ENCODE assay signal across 8 mouse cellular contexts in the genomic region with DNA sequence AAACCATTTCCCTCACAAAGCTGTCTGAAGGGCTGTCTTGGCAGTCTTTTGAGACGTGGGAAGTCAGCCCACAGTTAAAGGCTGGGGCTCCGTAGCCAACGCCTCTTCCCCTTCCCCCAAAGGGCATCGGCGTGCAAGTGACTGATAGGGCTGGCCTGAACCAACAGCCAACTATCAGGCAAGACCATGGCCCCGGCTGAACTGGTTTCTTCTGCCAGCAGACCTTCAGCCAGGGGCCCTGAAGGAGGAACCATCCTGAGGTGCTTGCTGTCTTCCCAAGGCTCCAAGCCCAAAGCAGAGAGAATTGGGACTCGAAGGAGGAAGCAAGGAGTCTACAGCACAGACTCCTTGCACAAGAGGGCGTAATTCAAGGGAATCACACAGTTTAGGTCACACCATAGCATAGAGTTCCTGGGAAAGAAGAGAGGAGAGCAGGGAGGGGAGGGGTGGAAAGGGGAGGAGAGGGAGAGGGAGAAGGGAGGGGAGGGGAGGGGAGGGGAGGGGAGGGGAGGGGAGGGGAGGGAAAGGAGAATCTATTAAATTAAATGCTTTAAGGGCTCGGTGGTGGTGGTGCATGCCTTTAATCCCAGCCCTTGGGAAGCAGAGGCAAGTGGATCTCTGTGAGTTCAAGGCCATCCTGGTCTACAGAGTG. TPM values are rescaled to one million over a fixed set of nuclear protein-coding genes. Genes with fewer than 3 reads are reported as not detected.
DNase-seq lines count a peak whose midpoint lies in the region; ATAC-seq lines count a peak whose summit lies in the region.

No protein-coding gene starts in this region.

- H3K4me3 ChIP-seq in intestine, embryonic 14.5 days (ENCODE audit: low read depth, low read length): no peak overlapping the region
- H3K4me3 ChIP-seq in stomach, embryonic 16.5 days (replicated peaks; ENCODE audit: low read length): peak overlapping the region; percentile 26; the same call in 1 of the 2 replicates

- H3K9ac ChIP-seq in intestine, embryonic 14.5 days (ENCODE audit: low read length): no peak overlapping the region
- H3K9ac ChIP-seq in stomach, embryonic 16.5 days (ENCODE audit: low read length): peak overlapping the region; percentile 43; the same call in 1 of the 2 replicates

- DNase-seq in kidney, adult 9 months: peak; percentile 35
- DNase-seq in kidney, adult 11 months: no peak
- DNase-seq in brain, adult 2 months (ENCODE audit: low read depth, low spot score): peak; percentile 35
- DNase-seq in gastrocnemius, postnatal 36 days: peak; percentile 8 to 45
- no peak for DNase-seq in intestine, embryonic 14.5 days (ENCODE audit: low spot score)
- no peak for DNase-seq in frontal cortex, postnatal 36 days (ENCODE audit: low spot score in 2 of 2)

- 68% methylated on average over 9 of the region's 9 CpGs for WGBS in intestine, embryonic 14.5 days
- WGBS in stomach, embryonic 16.5 days: 53% methylated on average over 9 of the region's 9 CpGs

- peak overlapping the region; percentile 22 for H3K4me2 ChIP-seq in intestine, embryonic 14.5 days (ENCODE audit: low read length)
- peak overlapping the region; percentile 44 for H3K4me2 ChIP-seq in stomach, embryonic 16.5 days (ENCODE audit: low read depth, low read length)

- H3K9me3 ChIP-seq in intestine, embryonic 14.5 days (ENCODE audit: control insufficient read depth, low read length): no peaks in the 10 kb centered on the region
- no peaks in the 10 kb centered on the region for H3K9me3 ChIP-seq in stomach, embryonic 16.5 days (replicated peaks; ENCODE audit: control insufficient read depth, low read length)

- intact Hi-C loops in gastrocnemius, postnatal 36 days (cut with DNase I): loop anchor here (2.0 to 5.0 kb wide), 3 partner anchors 38 to 290 kb away; a partner anchor contains a TSS

- peak; percentile 7; the same call in 1 of the 2 replicates for ATAC-seq in intestine, embryonic 14.5 days (replicated peaks; ENCODE audit: low FRiP score, low TSS enrichment, low read depth)
- peak; percentile 49 for ATAC-seq in megakaryocyte, adult 5-6 weeks (ENCODE audit: poor library complexity, severe bottlenecking)
- ATAC-seq in stomach, embryonic 16.5 days (ENCODE audit: insufficient read depth, low FRiP score): peak; percentile 45; the same call in 1 of the 2 replicates

- peaks cover 8% of the 10 kb centered on the region for H3K4me1 ChIP-seq in intestine, embryonic 14.5 days (replicated peaks; ENCODE audit: control insufficient read depth, insufficient read depth, low read length)
- H3K4me1 ChIP-seq in stomach, embryonic 16.5 days (ENCODE audit: control insufficient read depth, insufficient read depth, low read length): peaks cover 18% of the 10 kb centered on the region

- H3K36me3 ChIP-seq in intestine, embryonic 14.5 days (ENCODE audit: control insufficient read depth, insufficient read depth, low read length): no peaks in the 10 kb centered on the region
- H3K36me3 ChIP-seq in stomach, embryonic 16.5 days (ENCODE audit: control insufficient read depth, insufficient read depth, low read length): no peaks in the 10 kb centered on the region

- no peak overlapping the region for H3K27ac ChIP-seq in intestine, embryonic 14.5 days (ENCODE audit: low read depth)
- H3K27ac ChIP-seq in stomach, embryonic 16.5 days (ENCODE audit: low read length): peak overlapping the region; percentile 77

- no peaks in the 10 kb centered on the region for H3K27me3 ChIP-seq in intestine, embryonic 14.5 days (replicated peaks; ENCODE audit: control insufficient read depth, insufficient read depth, low read length)
- no peaks in the 10 kb centered on the region for H3K27me3 ChIP-seq in stomach, embryonic 16.5 days (ENCODE audit: control insufficient read depth, insufficient read depth, low read length)

RNA-seq across cellular contexts. Expression of a gene that starts 16.8 kb away (rescaled TPM):
- 10 to 100 TPM; 47.4 to 49.0 TPM for total RNA-seq in gastrocnemius, postnatal 36 days (2021)
- polyA plus RNA-seq in intestine, embryonic 14.5 days (2014; fragmentation: Nextera tagmentation; extraction: Ambion mirVana): 86.5 and 88.3 TPM in 2 replicates
- total RNA-seq in megakaryocyte, adult 5-6 weeks (2015): 27.2 and 30.7 TPM in 2 replicates
- 18.2 and 19.5 TPM in 2 replicates for total RNA-seq in megakaryocyte, adult 5-6 weeks (2017)
- polyA plus RNA-seq in stomach, embryonic 16.5 days (2015; fragmentation: Nextera tagmentation; extraction: Ambion mirVana): 118 and 125 TPM in 2 replicates

RNA-seq across cellular contexts. Expression of a gene that starts 36.6 kb away (rescaled TPM):
- total RNA-seq in gastrocnemius, postnatal 36 days (2021): 10 to 100 TPM in 1 of 2 experiments, 1 to 10 TPM in 1; 4.8 to 11.0 TPM
- 77.2 and 83.7 TPM in 2 replicates for polyA plus RNA-seq in intestine, embryonic 14.5 days (2014; fragmentation: Nextera tagmentation; extraction: Ambion mirVana)
- 3.2 and 5.0 TPM in 2 replicates for total RNA-seq in megakaryocyte, adult 5-6 weeks (2015)
- 11.7 TPM in 2 replicates for total RNA-seq in megakaryocyte, adult 5-6 weeks (2017)
- 53.3 and 53.5 TPM in 2 replicates for polyA plus RNA-seq in stomach, embryonic 16.5 days (2015; fragmentation: Nextera tagmentation; extraction: Ambion mirVana)

Comparison
In these comparisons a context has a peak if more than half of its experiments do, and no peak if none do; other contexts are left out.
1. DNase-seq: peak in kidney, adult 9 months (single experiment), brain, adult 2 months (single experiment) and gastrocnemius, postnatal 36 days (2 of 2); none in kidney, adult 11 months (single experiment), intestine, embryonic 14.5 days (single experiment) and frontal cortex, postnatal 36 days (0 of 2).
2. Peak in every context shown above with its lines, with median percentiles within 50 percentile points of each other: ATAC-seq.